Mouse (Mus musculus): ENCODE measurements around the gene Fosl2. TPM values are rescaled to one million over a fixed set of nuclear protein-coding genes. Genes with fewer than 3 reads are reported as not detected.
A peak's percentile ranks its signal among the peaks of the same experiment; 100 is the strongest.

Gene Fosl2
- 10 to 100 TPM; 21.0 to 21.2 TPM for total RNA-seq (2021)
- long read RNA-seq, experiment 1: 0 reads
- long read RNA-seq, experiment 2, partial matches to known transcripts: 0 of 1 reads
- long read RNA-seq, experiment 2, other reads (novel, unspliced or antisense): 1 of 1 reads

DNA sequence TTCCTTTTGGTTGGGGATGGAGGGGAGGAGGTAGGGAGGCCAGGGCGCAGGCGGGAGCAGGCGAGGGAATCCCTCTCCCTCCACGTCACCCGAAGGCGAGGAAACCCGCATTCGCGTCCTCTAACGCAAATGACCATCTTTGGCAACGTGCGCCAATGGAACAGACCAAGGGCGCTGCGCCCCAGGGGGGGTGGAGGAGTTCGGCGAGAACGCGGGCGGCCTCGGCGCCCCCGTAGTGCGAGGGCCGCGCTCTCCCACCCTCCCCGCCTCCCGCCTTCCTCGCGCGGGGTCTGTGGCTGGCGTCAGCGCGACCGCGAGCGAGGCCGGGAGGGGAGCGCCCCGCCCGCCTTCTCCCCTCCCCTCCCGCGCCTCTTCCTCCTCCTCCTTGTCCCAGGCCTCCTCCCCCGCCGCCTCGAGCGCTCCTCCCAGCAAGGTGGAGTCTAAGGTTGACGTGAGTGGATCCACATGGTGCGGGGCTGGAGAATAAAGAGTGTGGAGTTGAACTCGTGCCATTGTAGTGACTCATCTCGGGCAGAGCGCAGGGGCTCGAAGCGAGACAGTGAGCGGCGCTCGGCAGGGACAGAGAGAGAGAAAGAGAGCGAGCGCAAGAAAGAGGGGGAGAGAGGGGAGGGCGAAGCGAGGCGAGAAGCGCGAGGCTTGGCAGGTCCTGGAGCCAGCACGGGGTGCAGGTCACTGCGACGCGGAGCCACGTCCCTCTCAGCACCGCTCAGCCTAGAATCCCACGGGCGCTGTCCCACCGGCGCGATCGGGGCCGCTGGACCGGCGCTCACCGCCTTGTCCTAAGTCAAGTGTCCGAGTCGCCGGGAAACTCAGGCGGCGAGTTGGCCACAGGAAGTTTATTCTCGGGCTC, at the start of gene Fosl2:
Gene Fosl2, plus strand, starts transcription at position 466 of the 871 bp plus-strand sequence.
- peak; percentile 98 to 99 for DNase-seq

DNA sequence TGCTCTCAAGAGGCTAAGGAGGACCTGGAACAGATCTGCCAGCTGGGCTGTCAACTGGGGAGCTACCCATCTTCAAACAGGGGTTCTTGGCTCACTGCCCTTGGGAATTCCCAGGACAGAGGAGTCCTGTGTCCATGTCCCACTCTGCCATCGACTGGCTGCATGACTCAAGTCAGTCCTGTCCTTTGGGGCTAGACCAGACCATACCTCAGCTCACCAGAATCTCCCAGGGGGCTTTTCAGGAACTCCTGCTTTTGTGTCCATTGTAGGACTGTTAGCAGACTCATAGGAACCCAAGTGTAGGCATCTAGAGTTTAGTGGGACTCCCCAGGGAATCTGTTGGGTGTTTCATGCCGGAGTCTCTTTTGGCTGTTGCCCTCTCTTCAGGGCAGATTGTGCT, 49.6 kb upstream of the Fosl2 start:
- DNase-seq: no peak

- no peak for DNase-seq
These were observed 49.0 kb upstream of the Fosl2 start for GRCm38 (mm10) chr5:32086526-32087090.

DNA sequence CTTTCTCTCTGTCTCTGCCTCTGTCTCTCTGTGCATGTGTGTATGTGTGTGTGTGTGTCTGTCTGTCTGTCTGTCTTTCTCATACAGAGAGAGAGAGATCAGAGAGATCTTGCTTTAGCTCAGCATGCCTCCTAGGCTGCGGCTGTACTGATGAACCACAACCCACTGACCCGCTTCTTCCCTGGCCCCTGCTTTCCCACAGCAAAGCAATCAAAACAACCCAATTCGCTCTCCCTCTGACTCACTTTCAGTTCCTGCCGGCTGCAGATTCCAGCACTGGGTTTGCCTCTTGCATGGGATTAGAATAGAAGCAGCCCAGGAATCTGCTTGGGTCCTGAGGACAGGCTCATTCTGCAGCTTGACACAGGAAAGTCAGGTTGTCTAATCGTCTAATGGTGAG, 46.1 kb upstream of the Fosl2 start:
- DNase-seq: peak in 1 of 2 experiments; percentile 57

DNA sequence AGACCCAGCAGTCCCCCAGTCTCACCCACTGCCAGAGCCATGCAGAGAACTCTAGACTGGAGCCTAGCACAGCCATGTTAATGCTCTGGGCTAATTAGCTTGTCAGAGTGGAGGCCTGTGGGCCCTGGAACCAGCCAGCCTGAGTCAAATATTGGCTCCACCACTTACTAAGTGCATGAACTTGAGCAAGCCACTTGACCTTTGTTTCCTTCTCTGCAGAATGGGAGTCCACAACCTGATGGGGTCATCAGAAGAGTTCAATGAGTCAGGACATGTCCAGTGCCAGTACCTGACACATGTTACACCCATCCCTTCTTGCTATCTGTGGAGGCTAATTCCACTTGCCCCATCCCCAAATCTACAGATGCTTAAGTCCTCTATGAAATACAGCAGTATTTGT, 43.3 kb upstream of the Fosl2 start:
- DNase-seq: no peak

DNA sequence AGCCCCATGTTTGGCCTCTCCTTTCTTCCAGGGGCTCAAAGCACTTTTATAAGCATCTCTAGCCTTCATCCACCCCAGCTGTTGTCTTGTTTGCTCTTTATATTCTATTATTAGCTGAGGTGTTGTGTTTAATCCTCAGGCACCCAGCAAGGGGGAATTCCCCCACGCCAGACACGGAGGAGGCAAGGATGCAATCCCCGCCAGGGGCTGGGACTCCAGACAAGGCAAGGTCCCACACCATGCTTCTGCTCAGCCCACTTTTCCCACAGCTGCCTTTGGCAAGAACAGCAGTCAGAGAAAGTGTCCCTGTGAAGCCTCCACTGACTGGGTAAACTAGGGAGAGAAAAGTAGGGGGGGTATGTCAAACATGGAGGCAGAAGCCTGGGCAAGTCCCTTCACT, 36.9 kb upstream of the Fosl2 start:
- DNase-seq: no peak

DNA sequence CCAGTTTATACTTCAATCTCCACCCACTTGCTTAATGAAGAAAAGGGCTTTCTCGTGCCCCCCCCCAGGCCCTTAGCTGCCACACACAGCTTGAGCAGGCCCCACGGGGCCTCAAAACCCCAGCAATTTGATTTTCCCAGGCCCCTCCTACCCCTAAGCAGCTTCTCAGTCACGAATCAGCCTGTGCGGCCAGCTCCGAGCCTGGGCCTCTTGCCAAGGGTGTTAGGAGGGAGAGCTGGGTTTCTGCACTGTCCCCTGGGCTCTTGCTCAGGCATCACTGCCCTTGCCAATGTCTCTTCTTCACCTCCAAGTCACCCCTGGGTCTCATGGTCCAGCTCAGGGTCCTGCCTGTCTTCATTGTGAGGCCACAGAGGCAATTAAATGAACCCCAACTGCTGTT, 33.1 kb upstream of the Fosl2 start:
- peak; percentile 79 to 84 for DNase-seq

- DNase-seq: peak; percentile 67 to 70
These were observed 32.6 kb upstream of the Fosl2 start for GRCm38 (mm10) chr5:32102971-32103431.

GRCm38 (mm10) chr5:32103545-32103944, 32.1 kb upstream of the Fosl2 start:
- no peak for DNase-seq

- DNase-seq: peak in 1 of 2 experiments; percentile 44
These were observed 31.2 kb upstream of the Fosl2 start for GRCm38 (mm10) chr5:32104119-32104990.

DNA sequence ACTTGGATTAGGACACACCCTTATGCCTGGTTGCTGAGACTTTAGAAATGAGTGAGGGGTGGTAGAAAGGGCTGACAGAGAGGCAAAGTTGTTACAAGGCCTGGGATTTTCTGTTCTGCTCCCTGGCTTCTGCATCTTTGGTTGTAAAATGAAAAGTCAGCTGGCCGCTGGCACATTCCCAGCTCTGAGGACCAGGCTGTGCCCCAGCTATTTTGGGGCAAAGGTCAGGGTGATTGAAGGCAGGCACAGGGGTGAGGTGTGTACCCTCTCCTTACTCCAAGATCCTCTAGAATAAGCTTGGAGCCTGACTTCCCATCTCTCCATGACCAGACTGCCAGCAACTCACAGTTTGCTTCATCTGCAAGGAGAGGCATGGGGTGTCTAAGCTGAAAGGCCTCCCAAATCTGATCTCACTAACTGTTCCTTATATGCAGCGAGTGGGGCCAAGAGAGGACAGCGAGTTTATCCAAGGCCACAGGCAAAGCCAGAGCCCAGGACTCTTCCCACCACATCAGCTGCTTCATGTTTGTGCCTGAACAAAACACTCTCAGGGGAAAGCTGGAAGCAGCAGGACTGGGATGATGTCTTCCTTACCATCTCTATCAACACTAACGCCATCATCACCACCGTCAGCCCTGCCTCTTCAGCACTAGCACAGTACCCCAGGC, 29.0 kb upstream of the Fosl2 start:
- DNase-seq: peak; percentile 42 to 50

DNA sequence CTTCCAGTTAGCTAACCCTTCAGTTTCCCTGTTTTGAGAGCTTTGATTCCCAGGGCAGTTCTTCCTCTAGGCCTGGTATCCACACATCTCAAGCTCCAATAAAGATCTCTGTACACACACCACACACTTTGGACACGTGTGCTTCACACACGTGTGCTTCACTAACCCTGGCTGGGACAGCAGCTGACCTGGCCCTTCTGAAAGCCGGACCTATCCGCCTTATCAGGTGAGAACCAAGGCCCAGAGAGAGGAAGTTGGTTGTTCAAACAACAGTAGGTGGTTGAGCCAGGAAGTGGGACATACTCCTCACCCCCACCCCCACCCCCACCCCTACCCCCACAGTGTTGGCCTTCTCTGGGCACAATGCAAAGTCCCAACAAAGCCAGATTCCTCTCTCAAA, 24.9 kb upstream of the Fosl2 start:
- no peak for DNase-seq

GRCm38 (mm10) chr5:32112206-32112916, 23.2 kb upstream of the Fosl2 start:
- DNase-seq: peak; percentile 20 to 63

- no peak for DNase-seq
These were observed 14.7 kb upstream of the Fosl2 start for GRCm38 (mm10) chr5:32120901-32121376.

DNA sequence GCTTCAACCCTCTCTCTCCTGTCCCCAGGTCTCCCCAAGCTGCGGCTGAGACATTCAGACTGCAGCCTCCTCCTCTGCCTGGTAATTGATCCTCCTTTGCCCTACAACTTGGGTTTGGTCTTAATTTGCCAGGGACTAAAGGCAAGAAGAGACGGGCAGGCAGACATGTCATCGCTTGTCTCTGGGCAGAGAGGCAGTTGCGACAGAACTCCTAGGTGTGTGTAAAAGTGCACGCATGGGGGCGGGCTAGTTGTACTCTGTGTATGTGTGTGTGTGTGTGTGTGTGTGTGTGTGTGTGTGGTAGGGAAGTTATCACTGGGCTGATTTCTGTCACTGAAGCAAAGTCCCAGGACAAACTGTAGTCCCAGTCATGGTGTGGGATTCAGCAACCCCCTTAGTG, 13.7 kb upstream of the Fosl2 start:
- no peak for DNase-seq

GRCm38 (mm10) chr5:32122363-32122762, 13.2 kb upstream of the Fosl2 start:
- no peak for DNase-seq

DNA sequence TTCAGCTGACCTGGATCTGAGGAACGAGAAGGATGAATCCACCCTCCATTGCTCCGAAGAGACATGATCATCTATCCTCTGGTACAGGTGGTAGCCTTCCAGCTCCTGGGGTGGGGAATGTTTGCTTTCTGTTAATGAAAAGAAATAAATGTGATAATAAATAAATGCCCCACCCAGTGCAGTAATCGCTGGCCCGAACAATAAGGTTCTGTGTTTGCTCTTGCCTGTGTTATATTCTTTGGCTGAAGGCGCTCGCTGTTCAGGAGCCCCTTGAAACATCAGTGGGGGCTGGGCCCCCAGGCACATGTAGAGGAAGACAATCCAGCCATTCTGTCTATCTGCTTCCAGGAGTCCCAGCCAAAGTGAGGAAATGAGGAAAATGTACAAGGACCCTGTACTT, 10.6 kb upstream of the Fosl2 start:
- no peak for DNase-seq

DNA sequence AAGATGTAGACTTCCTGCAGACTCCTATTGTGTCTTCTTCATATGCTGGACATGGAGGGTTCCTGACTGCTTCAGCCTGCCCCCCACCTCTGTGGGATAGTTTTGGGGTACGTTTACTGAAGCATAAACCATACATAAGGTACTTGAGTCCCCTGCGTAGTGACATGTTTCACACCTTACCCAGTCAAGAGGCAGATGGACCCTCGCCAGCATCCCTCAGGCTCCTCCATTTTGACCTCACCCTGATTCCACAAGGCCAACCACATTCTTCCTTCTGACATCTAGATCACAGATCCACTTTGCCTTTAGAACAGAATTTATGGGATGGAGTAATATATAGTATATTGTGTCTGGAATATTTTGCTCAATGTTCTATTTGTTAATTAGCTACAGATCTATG, 8.4 kb upstream of the Fosl2 start:
- no peak for DNase-seq

GRCm38 (mm10) chr5:32127927-32128326, 7.7 kb upstream of the Fosl2 start:
- peak in 1 of 2 experiments; percentile 45 for DNase-seq

DNA sequence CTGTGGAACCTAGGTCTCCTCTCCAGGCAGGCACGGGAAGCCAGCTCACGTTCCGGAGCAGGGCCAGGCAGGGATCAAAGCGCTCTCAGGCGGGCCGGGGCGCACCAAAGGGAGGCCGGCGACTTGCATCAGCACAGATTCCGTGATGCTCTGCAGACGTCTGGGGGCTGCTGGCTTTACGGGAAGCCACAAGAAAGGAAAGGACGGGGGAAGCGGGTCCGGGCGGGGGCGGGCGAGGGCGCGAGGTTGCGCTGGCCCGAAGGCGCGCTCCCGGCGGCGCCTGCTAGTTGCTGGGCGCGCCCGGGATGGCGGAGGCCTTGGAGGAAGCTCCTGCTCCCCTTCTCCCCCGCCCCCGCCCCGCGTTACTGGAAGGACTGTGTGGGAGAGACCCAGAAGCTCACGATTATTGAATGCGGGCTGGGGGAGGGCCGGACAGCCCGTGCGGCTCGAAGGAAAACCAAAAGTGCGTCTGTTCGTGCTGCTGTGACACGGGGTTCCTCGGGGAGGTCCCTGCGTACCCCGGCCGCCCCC, 2.6 kb upstream of the Fosl2 start:
- peak; percentile 74 to 81 for DNase-seq

GRCm38 (mm10) chr5:32133549-32134004, 2.0 kb upstream of the Fosl2 start:
- DNase-seq: peak; percentile 89 to 94

Data from heart, adult 18-20 months (tissue).